Mouse (Mus musculus) heart, embryonic 16.5 days (tissue): Measurements from ENCODE around the gene Tmem206. TPM values are rescaled to one million over a fixed set of nuclear protein-coding genes. Genes with fewer than 3 reads are reported as not detected.
A peak's percentile ranks its signal among the peaks of the same experiment; 100 is the strongest.

Source experiments
- ATAC-seq: fragments of 200-750 bp; cut with Nextera tagmentation; replicated peaks from 2 replicates; pipeline ENCODE4 v1.8.0; 2017; ENCODE audit warnings: moderate number of reproducible peaks; ENCODE audit not compliant: insufficient read depth, low FRiP score; ENCODE audit errors: extremely low read depth
- H3K27ac ChIP-seq: fragments of 300-500 bp; sonication (generic); 2 replicates; pipeline ENCODE4 v1.5.1; 2014; ENCODE audit warnings: mild to moderate bottlenecking, low read length, control low read depth, moderate library complexity
- H3K27me3 ChIP-seq: fragments of 300-500 bp; sonication (generic); 2 replicates; pipeline ENCODE4 v1.6.1; 2014; ENCODE audit warnings: low read length, mixed read lengths; ENCODE audit not compliant: control insufficient read depth, insufficient read depth
- H3K36me3 ChIP-seq: fragments of 300-500 bp; sonication (generic); 2 replicates; pipeline ENCODE4 v1.6.1; 2014; ENCODE audit not compliant: control insufficient read depth, insufficient read depth
- H3K4me1 ChIP-seq: fragments of 300-500 bp; sonication (generic); 2 replicates; pipeline ENCODE4 v1.6.1; 2014; ENCODE audit warnings: low read length, mixed read lengths; ENCODE audit not compliant: control insufficient read depth, insufficient read depth
- H3K4me2 ChIP-seq: fragments of 300-500 bp; sonication (generic); 2 replicates; pipeline ENCODE4 v1.6.1; 2014; ENCODE audit warnings: low read depth, mild to moderate bottlenecking, control low read depth, low read length
- H3K4me3 ChIP-seq: fragments of 300-500 bp; sonication (generic); 2 replicates; pipeline ENCODE4 v1.5.1; 2014; ENCODE audit warnings: mild to moderate bottlenecking, control low read depth, low read length
- H3K9ac ChIP-seq: fragments of 300-500 bp; sonication (generic); 2 replicates; pipeline ENCODE4 v1.6.1; 2014; ENCODE audit warnings: low read length, control low read depth
- H3K9me3 ChIP-seq: fragments of 300-500 bp; sonication (generic); replicated peaks from 2 replicates; pipeline ENCODE4 v1.6.1; 2016; ENCODE audit warnings: low read length; ENCODE audit not compliant: control insufficient read depth
- WGBS: fragments of 180-500 bp; shearing (Covaris S2); extraction: QIAGEN DNeasy Blood & Tissue Kit; methylation state at CpG from one replicate; pipeline ENCODE4 v1.1.7; 2014; 5-methylcytosine and 5-hydroxymethylcytosine counted together
- polyA plus RNA-seq: library from polyadenylated mRNA; unstranded; fragments of >200 nt; fragmentation: Nextera tagmentation; extraction: Ambion mirVana; gene quantifications from 2 replicates; pipeline ENCODE4 v1.2.1, GENCODE M21; 2015

Tmem206 gene
- polyA plus RNA-seq, 1 experiment from 2014 or later, result 19.4 TPM

- H3K9ac ChIP-seq, result no peak overlapping the region
- H3K27ac ChIP-seq, result no peak overlapping the region
- H3K27me3 ChIP-seq, result no peaks in the 10 kb centered on the region
- WGBS, result 96% methylated on average over 2 of the region's 2 CpGs
- H3K4me2 ChIP-seq, result no peak overlapping the region
- H3K4me3 ChIP-seq, result no peak overlapping the region
- ATAC-seq, result no peak
- no peaks in the 10 kb centered on the region for H3K9me3 ChIP-seq
- H3K36me3 ChIP-seq, result no peaks in the 10 kb centered on the region
- peaks cover 26% of the 10 kb centered on the region for H3K4me1 ChIP-seq
These were observed 52.4 kb downstream of the Tmem206 start for GRCm38 (mm10) chr1:191378080-191378479.

DNA sequence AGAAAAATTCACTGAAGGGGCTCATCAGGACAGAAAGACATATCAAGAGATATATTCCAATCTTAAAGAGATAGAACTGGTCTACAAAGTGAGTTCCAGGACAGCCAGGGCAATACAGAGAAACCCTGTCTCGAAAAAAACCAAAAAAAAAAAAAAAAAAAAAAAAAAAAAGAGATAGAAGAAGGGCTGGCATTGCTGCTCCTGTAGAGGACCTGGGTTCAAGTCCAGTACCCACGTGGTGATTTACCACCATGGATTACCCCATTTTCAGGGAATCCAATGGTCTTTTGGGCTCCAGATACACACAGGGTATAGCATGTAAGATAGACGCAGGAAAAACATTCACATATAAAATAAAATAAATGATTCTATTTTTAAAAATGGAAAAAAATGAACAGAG lies 55.1 kb downstream of the Tmem206 start:
- Histone ChIP-seq H3K9me3 (no peaks in the 10 kb centered on the region), H3K27ac (no peak overlapping the region), H3K4me3 (no peak overlapping the region), H3K27me3 (no peaks in the 10 kb centered on the region), H3K36me3 (no peaks in the 10 kb centered on the region), H3K4me2 (no peak overlapping the region), H3K9ac (no peak overlapping the region), H3K4me1 (peaks cover 17% of the 10 kb centered on the region)
- WGBS, result 89% methylated on average over 3 of the region's 3 CpGs
- ATAC-seq, result no peak

- H3K4me3 ChIP-seq, result no peak overlapping the region
- H3K9me3 ChIP-seq, result no peaks in the 10 kb centered on the region
- no peak overlapping the region for H3K4me2 ChIP-seq
- no peaks in the 10 kb centered on the region for H3K27me3 ChIP-seq
- 65% methylated on average over 11 of the region's 11 CpGs for WGBS
- H3K9ac ChIP-seq, result no peak overlapping the region
- H3K36me3 ChIP-seq, result no peaks in the 10 kb centered on the region
- H3K4me1 ChIP-seq, result peaks cover 15% of the 10 kb centered on the region
- H3K27ac ChIP-seq, result no peak overlapping the region
- ATAC-seq, result no peak
These were observed 56.4 kb downstream of the Tmem206 start for GRCm38 (mm10) chr1:191381955-191382736.

DNA sequence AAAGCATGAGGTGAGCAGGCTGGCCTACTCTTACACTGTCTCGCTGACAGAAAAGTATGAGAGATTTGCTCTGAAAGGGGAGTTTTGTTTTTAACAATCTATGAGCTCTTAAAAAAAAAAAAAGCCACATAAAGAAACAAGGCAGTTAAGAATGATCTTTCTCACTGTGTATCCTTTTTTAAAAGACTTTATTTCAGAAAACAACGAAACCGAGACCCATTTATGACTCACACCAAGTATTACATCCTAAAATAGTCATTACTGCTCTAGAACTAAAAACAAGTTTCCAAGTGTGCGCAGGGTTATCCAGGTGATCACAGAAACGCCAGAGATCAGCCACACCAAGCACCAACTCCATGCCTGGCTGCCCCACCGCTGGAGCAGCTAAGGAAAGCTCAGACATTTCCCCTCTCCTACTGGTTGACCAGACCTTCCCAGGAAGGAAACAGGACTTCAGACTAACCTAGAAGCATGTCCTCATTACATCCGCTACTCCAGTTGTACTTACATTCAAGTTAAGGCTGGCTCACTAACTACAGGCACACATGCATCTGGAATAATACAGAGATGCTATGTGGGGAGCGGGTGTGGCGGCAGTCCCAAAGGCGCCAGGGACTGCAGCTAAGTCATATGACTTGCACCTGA lies 59.2 kb downstream of the Tmem206 start:
- H3K27me3 ChIP-seq, result no peaks in the 10 kb centered on the region
- no peak overlapping the region for H3K4me3 ChIP-seq
- no peaks in the 10 kb centered on the region for H3K9me3 ChIP-seq
- peaks cover 15% of the 10 kb centered on the region for H3K4me1 ChIP-seq
- no peak overlapping the region for H3K27ac ChIP-seq
- 91% methylated on average over 10 of the region's 10 CpGs for WGBS
- H3K4me2 ChIP-seq, result no peak overlapping the region
- no peaks in the 10 kb centered on the region for H3K36me3 ChIP-seq
- no peak overlapping the region for H3K9ac ChIP-seq
- ATAC-seq, result no peak

GRCm38 (mm10) chr1:191391311-191391710 lies 65.6 kb downstream of the Tmem206 start:
- H3K4me1 ChIP-seq, result peaks cover 18% of the 10 kb centered on the region
- ATAC-seq, result peak; percentile 73
- H3K36me3 ChIP-seq, result no peaks in the 10 kb centered on the region
- no peak overlapping the region for H3K4me3 ChIP-seq
- H3K9ac ChIP-seq, result no peak overlapping the region
- H3K27ac ChIP-seq, result no peak overlapping the region
- no peaks in the 10 kb centered on the region for H3K9me3 ChIP-seq
- WGBS, result 10% methylated on average over 3 of the region's 3 CpGs
- H3K27me3 ChIP-seq, result no peaks in the 10 kb centered on the region
- H3K4me2 ChIP-seq, result no peak overlapping the region

DNA sequence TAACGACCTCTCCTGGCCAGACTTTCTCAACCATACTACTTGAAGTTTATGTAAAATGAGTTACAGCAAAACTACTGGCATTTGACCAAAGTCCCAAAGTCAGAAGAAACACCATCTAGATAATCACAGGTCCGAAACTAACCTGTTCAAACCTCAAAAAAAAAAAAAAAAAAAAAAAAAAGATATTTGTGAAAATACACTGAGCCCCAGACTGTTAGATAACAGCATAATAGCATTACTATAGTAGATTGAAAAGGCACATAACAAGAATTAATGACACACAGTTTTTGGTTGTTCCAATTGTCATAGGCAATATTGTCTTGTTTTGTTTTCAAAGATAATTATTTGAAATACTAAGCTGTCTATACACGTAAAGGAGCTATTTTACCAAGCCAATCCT lies 67.8 kb downstream of the Tmem206 start:
- Histone ChIP-seq H3K4me3 (no peak overlapping the region), H3K9me3 (no peaks in the 10 kb centered on the region), H3K4me1 (peaks cover 20% of the 10 kb centered on the region), H3K9ac (no peak overlapping the region), H3K27me3 (no peaks in the 10 kb centered on the region), H3K36me3 (no peaks in the 10 kb centered on the region), H3K27ac (no peak overlapping the region), H3K4me2 (no peak overlapping the region)
- WGBS, result 61% methylated on average over 3 of the region's 3 CpGs
- no peak for ATAC-seq

GRCm38 (mm10) chr1:191394126-191394525 lies 68.4 kb downstream of the Tmem206 start:
- Histone ChIP-seq H3K27me3 (no peaks in the 10 kb centered on the region), H3K36me3 (no peaks in the 10 kb centered on the region), H3K4me3 (peak overlapping the region; percentile 42), H3K4me2 (peak overlapping the region; percentile 87), H3K27ac (no peak overlapping the region), H3K9me3 (no peaks in the 10 kb centered on the region), H3K9ac (peak overlapping the region; percentile 97), H3K4me1 (peaks cover 20% of the 10 kb centered on the region)
- ATAC-seq, result no peak
- WGBS, result 13% methylated on average over 2 of the region's 2 CpGs

DNA sequence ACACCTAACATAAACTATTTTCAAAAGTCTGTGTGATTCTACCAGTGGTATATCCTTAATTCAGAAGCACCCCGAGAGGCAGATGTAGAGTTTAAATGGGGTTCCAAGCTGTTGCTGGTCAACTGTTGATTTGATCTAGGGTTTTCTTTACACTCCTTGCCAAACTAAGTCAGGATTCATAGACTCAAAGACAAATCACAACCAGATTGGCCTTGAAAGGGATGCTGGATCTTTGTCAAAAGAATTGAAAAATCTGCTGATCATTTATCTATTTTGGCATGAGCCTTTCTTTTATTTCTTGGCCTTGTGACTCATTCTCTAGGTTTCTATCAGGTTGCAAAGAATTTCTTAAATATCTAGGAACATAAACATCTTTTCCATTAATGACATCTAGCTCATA lies 69.5 kb downstream of the Tmem206 start:
- Histone ChIP-seq H3K27me3 (no peaks in the 10 kb centered on the region), H3K4me1 (peaks cover 20% of the 10 kb centered on the region), H3K9me3 (no peaks in the 10 kb centered on the region), H3K9ac (peak overlapping the region; percentile 97), H3K36me3 (no peaks in the 10 kb centered on the region), H3K4me2 (peak overlapping the region; percentile 87), H3K4me3 (peak overlapping the region; percentile 81), H3K27ac (peak overlapping the region; percentile 99)
- no peak for ATAC-seq
- WGBS, result 3% methylated on average over 1 of the region's 1 CpGs

DNA sequence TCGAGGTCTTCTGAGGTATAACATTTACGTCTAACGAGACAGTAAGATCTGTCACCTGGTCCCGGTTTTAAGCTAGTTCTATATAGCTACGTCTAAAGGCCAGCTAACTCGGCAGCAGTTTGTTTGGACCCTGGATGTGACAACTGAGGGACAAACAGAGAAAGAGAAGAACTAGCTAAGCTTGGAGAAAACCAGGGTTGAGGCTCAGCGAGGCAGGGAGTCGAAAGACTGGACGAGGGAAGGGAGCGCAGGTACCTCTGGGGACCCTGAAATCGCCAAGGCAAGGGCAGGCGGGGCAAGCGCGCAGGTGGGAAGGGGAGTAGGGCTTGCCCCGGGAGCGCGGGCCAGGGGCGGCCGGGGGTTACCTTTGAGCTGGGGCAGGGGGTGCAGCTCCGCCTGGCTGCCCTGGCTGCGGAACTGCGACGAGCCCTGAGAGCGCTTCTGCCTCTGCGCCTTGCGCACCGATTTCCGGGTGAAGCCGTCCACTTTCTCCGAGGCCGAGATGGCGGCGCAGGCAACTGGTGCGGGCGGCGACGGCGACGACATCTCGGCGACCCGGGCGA lies 70.2 kb downstream of the Tmem206 start:
- H3K4me1 ChIP-seq, result peaks cover 20% of the 10 kb centered on the region
- H3K27me3 ChIP-seq, result no peaks in the 10 kb centered on the region
- H3K36me3 ChIP-seq, result no peaks in the 10 kb centered on the region
- ATAC-seq, result no peak
- H3K4me3 ChIP-seq, result peak overlapping the region; percentile 81
- peak overlapping the region; percentile 99 for H3K27ac ChIP-seq
- WGBS, result under 1% methylated on average over 43 of the region's 43 CpGs
- H3K9ac ChIP-seq, result peak overlapping the region; percentile 97
- no peaks in the 10 kb centered on the region for H3K9me3 ChIP-seq
- peak overlapping the region; percentile 87 for H3K4me2 ChIP-seq
